Mouse (Mus musculus): Measurements from ENCODE around the gene Megf8.

The Megf8 gene

DNA sequence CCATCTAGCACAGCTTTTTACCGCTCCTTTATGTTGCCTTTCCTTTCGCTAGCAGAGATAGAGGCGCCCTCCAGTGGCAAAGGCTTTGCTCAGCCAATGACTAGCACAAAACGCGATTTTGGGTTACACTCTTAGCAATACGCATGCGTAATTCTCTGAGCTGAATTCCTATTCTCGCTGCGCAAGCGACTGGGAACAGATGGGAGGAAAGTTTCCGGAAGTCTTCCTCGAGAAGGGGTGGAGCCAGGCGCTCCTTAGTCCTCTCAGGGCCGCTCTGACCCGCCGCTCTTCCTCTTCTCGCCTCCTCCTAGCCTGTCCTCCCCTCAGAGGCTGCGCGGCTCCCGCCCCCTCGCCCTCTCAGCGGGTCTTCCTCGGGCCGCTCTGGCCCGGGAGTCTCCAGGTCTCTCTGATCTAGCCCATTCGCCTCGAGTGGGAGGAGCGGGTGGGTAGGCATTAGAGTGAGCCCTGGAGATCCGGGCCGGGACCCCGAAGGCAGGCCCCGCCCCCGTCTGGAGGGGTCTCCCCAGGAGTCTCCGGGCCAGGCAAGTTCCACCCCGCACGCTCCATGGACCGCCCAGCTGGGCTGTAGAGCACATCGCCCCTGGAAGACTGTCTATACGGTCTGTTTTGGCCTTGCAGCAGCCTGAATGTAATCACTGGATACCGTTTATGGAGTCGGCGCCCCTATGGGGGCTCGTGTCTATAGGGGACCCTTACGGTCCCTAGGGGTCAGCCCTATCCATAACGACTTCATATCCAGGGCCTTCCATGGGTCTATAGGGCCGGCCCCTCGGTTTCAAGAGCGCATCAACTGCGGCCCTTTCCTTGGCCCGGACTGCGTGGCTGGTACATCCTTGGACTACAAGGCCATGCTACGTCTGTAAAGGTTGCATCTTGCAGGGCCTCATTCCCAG lies at the start of gene Megf8:
Gene Megf8 (plus strand): TSS at position 633 of the 914 bp plus-strand sequence.
- peak; percentile 99 for DNase-seq (ENCODE audit: low read depth, low spot score)

DNA sequence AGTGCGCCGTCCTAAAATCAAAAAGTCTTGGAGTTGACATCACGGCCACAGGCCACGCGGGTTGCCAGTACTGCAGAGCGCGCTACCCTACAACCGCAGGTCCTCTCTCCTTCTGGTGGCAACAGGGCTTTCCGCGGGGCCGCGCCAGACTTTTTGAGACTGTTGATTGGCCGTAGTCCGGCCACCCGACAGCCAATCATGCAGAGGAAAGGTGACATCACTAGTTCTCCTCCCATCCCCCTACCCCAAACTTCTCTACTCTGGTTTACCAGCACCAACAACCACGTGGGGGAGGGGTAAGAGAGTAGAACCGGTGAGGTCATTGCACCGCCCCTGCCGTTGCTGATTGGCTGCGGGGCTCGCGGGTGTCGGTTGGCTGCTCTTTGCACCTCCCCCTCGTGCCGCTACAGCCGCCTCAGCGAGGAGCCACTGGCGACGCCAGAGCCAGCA lies 49.6 kb upstream of the Megf8 start, which contains the start of gene Cic:
Gene Cic (plus strand): TSS at position 404 of the 450 bp plus-strand sequence.
- peak; percentile 100 for DNase-seq (ENCODE audit: low read depth, low spot score)

GRCm38 (mm10) chr7:25267751-25268463 lies 49.1 kb upstream of the Megf8 start:
- DNase-seq (ENCODE audit: low read depth, low spot score) = peak; percentile 100

- no peak for DNase-seq (ENCODE audit: low read depth, low spot score)
Measured at GRCm38 (mm10) chr7:25268588-25268987, 48.4 kb upstream of the Megf8 start.

DNA sequence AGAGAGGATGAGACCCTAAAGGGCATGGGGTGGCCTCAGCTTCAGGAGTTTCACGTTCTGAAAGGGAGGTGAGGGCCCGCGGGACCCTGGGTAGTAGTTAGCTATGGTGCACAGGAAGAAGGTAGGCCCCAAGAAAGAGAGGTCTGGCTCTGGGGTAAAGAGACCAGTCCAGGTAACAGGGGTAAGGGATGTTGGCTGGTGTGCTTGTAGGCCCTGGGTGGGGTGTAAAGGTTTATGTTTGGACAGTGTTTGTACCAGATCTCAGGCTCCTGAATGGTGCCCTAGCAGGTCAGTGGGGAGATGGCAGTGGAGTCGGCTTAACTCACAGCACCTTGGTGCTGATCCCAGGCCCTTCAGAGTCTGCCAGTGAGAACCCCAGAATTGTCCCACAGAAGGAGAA lies 47.9 kb upstream of the Megf8 start:
- DNase-seq (ENCODE audit: low read depth, low spot score) = no peak

DNA sequence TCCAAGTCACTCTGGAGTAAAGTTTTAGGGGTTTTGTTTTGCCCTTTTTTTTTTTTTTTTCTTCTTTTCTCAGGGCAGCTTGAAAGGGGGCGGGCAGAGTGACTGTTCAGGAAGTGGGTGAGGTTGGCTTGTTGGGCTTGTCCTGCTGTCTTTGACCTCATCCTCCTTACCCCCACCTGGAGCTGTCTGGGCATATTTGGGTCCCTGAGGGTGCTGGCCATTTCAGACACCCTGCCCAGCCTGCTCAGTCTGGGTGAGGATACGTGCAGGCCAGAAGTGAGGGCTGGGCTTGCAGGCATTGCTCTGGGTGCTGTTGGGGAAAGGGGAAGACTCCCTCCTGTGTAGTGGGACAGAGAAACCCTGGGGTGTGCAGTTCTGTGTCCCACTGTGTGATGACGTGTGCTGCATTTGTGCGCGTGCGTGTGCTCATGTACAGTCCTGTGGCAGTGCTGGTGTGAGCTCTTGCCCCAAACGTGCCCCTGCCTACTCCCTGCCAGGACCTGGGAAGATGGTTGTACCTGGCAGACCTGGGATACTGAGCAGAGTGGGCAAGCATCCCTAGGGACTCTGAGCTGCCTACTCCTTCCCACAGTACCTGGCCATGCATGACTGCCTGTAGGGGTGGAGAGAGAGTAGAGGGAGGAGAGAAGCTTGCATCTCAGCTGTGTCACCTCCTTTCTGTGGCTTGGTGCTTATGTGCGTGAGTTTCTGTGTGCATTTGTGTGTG lies 47.3 kb upstream of the Megf8 start:
- no peak for DNase-seq (ENCODE audit: low read depth, low spot score)

DNA sequence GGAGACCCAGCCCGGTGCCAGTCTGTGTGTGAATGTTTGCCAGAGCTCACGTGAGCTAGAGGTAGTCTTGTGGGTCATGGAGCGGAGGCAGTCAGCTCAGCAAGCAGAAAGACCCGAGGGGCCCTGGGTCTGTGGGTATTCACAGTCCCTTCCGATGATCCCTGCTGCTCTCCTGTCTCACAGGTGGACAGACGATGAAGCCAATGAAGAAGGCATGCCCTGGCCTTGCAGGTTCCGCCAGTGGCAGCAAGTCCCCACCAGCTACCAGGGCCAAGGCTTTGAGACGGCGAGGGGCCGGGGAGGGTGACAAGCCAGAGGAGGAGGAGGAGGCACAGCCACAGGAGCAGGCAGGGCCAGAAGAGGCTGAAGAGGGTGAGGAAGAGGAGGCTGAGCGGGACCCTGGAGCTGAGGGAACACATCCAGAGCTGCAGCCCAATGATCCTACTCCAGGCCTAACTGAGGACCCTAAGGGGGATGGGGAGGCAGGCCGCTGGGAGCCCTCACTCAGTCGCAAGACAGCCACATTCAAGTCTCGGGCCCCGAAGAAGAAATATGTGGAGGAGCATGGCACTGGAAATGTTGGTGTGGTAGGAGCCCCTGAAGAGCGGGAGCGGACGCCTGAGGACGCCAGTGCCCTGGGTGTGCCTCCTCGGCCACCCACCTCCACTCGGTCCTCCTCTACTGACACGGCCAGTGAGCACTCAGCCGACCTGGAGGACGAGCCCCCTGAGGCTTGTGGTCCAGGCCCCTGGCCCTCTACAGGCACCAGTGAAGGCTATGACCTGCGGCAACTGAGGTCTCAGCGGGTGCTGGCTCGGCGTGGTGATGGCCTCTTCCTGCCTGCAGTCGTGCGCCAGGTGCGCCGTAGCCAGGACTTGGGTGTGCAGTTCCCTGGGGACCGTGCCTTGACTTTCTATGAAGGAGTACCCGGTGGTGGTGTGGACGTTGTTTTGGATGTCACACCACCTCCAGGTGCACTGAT lies 46.0 kb upstream of the Megf8 start:
- DNase-seq (ENCODE audit: low read depth, low spot score) = no peak

GRCm38 (mm10) chr7:25271651-25272444 lies 45.1 kb upstream of the Megf8 start:
- no peak for DNase-seq (ENCODE audit: low read depth, low spot score)

DNA sequence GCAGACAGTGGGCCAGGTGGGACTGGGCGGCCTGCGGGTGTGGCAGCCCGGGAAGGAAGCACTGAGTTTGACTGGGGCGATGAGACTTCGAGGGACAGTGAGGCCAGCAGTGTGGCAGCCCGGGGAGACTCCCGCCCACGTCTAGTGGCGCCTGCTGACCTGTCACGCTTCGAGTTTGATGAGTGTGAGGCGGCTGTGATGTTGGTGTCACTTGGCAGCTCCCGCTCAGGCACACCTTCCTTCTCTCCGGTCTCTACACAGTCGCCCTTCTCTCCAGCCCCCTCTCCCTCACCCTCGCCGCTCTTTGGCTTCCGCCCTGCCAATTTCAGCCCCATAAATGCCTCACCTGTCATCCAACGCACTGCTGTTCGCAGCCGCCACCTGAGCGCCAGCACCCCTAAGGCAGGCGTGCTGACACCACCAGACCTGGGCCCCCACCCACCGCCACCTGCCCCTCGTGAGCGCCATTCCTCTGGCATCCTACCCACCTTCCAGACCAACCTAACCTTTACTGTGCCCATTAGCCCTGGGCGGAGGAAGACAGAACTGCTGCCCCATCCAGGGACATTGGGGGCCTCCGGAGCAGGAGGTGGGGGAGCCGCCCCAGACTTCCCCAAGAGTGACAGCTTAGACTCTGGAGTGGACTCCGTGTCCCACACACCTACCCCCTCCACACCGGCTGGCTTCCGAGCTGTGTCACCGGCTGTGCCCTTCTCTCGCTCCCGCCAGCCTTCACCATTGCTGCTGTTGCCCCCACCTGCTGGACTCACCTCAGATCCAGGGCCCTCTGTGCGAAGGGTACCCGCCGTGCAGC lies 44.3 kb upstream of the Megf8 start:
- no peak for DNase-seq (ENCODE audit: low read depth, low spot score)

- no peak for DNase-seq (ENCODE audit: low read depth, low spot score)
Measured at GRCm38 (mm10) chr7:25273259-25274241, 43.4 kb upstream of the Megf8 start.

DNA sequence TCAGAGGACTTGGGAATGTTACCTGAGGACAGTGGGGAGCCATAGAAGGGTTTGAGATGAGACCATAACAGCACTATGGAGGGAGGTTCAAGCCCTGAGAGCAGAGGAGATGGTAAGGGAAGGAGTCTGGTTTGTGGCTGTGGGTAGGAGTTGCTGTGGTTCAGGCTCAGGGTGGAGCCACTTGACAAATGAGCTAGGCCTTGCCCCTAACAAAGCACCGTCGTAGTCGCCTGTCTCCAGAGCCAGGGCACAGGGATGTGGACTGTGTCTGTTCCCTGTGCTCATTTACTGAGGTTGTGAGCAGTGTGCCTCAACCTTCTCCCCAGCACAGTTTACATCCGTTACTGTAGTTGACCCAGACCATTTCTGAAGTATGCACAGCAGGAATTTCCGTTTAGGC lies 42.4 kb upstream of the Megf8 start:
- no peak for DNase-seq (ENCODE audit: low read depth, low spot score)

- DNase-seq (ENCODE audit: low read depth, low spot score) = no peak
Measured at GRCm38 (mm10) chr7:25274996-25275395, 42.0 kb upstream of the Megf8 start.

DNA sequence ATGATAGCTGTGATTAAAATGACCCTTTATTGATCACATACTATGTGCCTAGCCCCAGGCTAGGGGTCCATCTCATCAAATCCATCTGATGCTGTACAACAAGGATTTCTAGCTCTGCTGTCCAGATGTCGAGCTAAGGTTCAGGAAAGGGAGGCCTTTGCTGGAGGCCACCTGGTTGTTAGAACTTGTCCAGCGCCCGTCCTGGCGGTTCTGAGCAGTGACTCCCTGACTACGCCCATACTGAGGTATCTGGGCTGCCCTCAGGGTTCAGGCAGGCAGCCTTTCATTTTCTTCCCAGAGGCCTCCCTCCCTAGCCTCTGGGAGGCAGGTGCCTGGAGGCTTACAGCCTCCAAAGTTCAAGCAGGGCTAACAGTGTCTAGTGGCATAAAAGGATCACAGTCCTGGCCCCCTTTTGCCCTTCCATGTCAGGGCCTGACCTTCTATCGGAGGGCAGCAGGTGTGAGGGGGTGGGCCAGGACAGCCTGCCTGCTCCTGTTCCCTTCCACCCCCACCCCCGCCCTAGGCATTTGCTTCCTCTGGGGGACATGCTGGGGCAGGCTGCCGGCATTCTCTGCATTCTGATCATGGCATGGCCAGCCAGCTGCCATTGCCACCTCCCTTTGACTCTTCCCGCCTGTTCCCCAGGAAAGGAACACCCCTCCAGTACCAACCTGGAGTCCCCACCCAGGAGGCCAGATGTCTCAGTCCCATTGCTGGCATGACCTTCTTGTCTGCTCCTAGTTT lies 41.2 kb upstream of the Megf8 start:
- peak; percentile 89 for DNase-seq (ENCODE audit: low read depth, low spot score)

DNA sequence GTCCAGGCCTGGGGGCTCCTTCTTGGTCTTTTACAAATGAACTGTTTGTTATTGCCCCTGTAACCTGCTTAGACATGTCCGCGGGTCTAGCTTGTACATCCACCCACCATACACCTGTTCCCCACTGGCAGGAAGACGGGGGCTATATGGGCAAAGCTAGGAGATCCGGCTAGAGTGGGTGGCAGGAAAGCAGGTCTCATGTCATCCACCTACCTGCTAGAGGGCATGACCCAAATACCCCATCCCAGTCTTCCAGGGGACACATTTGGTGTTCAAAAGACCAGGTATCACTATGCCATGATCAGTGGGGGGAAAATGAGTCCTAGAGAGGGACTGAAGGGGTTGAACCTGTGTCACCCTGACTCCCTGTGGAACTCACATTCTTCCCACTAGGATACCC lies 39.6 kb upstream of the Megf8 start:
- no peak for DNase-seq (ENCODE audit: low read depth, low spot score)

DNA sequence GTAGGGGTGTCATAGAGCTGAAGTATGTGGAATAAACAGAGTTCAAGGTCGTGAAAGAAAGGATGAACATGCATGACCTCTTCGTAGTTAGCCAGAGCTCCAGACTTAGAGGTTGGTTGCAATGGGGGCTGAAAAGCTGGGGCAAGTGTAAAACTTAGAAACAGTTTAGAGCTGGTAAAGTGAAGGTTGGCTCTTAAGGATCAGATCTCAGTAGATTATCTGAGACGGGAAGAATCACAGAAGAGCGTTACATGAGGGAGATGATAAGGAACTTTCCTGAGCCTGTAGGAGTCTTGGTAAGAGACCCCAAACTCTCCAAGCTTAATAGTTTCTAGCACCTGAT lies 39.0 kb upstream of the Megf8 start:
- DNase-seq (ENCODE audit: low read depth, low spot score) = no peak

GRCm38 (mm10) chr7:25278341-25279075 lies 38.5 kb upstream of the Megf8 start:
- peak; percentile 94 for DNase-seq (ENCODE audit: low read depth, low spot score)
